Mouse (Mus musculus): Measurements from ENCODE around the gene Gimap8.

- TF ChIP-seq CTCF (IDR thresholded peaks at IDR 0.05; ENCODE audit: extremely low read depth, insufficient read depth, low read length) (no peak), POLR2A (IDR thresholded peaks at IDR 0.05; ENCODE audit: extremely low read depth, insufficient read depth, low read length) (no peak)
Measured at GRCm38 (mm10) chr6:48677492-48678345, 30.7 kb downstream of the Gimap8 start.
